In the genomic region with DNA sequence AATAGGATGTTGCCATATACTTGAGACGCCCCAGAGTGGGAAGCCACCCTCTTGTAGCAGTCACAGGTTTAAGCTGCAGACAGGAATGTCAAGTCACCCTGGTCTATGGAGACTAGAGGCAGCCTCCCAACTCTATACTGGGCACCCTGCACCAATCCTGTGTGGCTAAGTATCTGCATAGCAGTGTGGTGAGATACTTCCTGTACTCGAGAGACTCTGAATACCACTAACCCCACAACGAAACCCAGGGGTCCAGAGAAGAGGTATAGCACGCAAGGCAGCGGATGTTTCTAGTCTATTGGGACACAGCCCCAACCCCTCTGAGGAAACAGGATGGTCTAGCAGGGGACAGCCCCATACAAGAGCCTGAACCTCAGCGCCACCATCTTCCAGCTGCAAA, we compare ENCODE assay signal across 7 mouse cellular contexts. TPM values are rescaled to one million over a fixed set of nuclear protein-coding genes. Genes with fewer than 3 reads are reported as not detected.
A peak's percentile ranks its signal among the peaks of the same experiment; 100 is the strongest.
DNase-seq lines count a peak whose midpoint lies in the region; ATAC-seq and TF ChIP-seq lines count a peak whose summit lies in the region.

No protein-coding gene starts in this region.

- peak overlapping the region; percentile 42; the same call in 1 of the 2 replicates for H3K4me2 ChIP-seq in embryonic facial prominence, embryonic 13.5 days
- H3K4me2 ChIP-seq in forebrain, embryonic 13.5 days = no peak overlapping the region

- no peaks in the 10 kb centered on the region for H3K9me3 ChIP-seq in embryonic facial prominence, embryonic 13.5 days
- no peaks in the 10 kb centered on the region for H3K9me3 ChIP-seq in forebrain, embryonic 13.5 days (replicated peaks)

- no peaks in the 10 kb centered on the region for H3K36me3 ChIP-seq in embryonic facial prominence, embryonic 13.5 days
- H3K36me3 ChIP-seq in forebrain, embryonic 13.5 days (ENCODE audit: poor library complexity, severe bottlenecking) = no peaks in the 10 kb centered on the region

- H3K4me3 ChIP-seq in layer of hippocampus, adult 2 months = no peak overlapping the region
- no peak overlapping the region for H3K4me3 ChIP-seq in embryonic facial prominence, embryonic 13.5 days
- H3K4me3 ChIP-seq in forebrain, embryonic 13.5 days = no peak overlapping the region

- no peak for DNase-seq in layer of hippocampus, adult 2 months (ENCODE audit: low spot score in 2 of 2)
- DNase-seq in layer of hippocampus, adult 9-11 months = no peak
- DNase-seq in Muller cell, postnatal 12 days (ENCODE audit: inconsistent ontology term) = peak; percentile 22
- DNase-seq in adipocyte (ENCODE audit: low spot score) = no peak

- 47% methylated on average over 6 of the region's 6 CpGs for WGBS in embryonic facial prominence, embryonic 13.5 days
- 76% methylated on average over 6 of the region's 6 CpGs for WGBS in forebrain, embryonic 13.5 days

- H3K4me1 ChIP-seq in embryonic facial prominence, embryonic 13.5 days = peaks cover 82% of the 10 kb centered on the region
- H3K4me1 ChIP-seq in forebrain, embryonic 13.5 days = peaks cover 32% of the 10 kb centered on the region

- no peak for TF ChIP-seq CTCF in layer of hippocampus, adult 2 months (conservative IDR thresholded peaks at IDR 0.05)

- no peaks in the 10 kb centered on the region for H3K27me3 ChIP-seq in embryonic facial prominence, embryonic 13.5 days
- H3K27me3 ChIP-seq in forebrain, embryonic 13.5 days = peaks cover 21% of the 10 kb centered on the region

- peak overlapping the region; percentile 23; the same call in 1 of the 2 replicates for H3K27ac ChIP-seq in layer of hippocampus, adult 2 months
- H3K27ac ChIP-seq in embryonic facial prominence, embryonic 13.5 days = peak overlapping the region; percentile 78
- no peak overlapping the region for H3K27ac ChIP-seq in forebrain, embryonic 13.5 days

- ATAC-seq in embryonic facial prominence, embryonic 13.5 days (ENCODE audit: insufficient number of reproducible peaks, insufficient read depth, low FRiP score, low TSS enrichment, low read depth) = no peak
- peak; percentile 86 for ATAC-seq in megakaryocyte progenitor cell, adult 5-6 weeks (replicated peaks; ENCODE audit: poor library complexity)
- ATAC-seq in forebrain, embryonic 13.5 days = no peak

- H3K9ac ChIP-seq in embryonic facial prominence, embryonic 13.5 days = 0 out of 2 replicates have a peak overlapping the region, but pooled peaks have one; percentile 46
- no peak overlapping the region for H3K9ac ChIP-seq in forebrain, embryonic 13.5 days

RNA-seq across cellular contexts. Expression of gene Unc5b, which starts 22.9 kb away (rescaled TPM):
- 10 to 100 TPM; 10.7 to 11.2 TPM for total RNA-seq in layer of hippocampus, adult 2 months (2021)
- polyA plus RNA-seq in embryonic facial prominence, embryonic 13.5 days (2015; fragmentation: Nextera tagmentation; extraction: Ambion mirVana) = 6.0 and 6.1 TPM in 2 replicates
- total RNA-seq in megakaryocyte progenitor cell, adult 5-6 weeks (2015) = not detected in 2 replicates
- total RNA-seq in megakaryocyte progenitor cell, adult 5-6 weeks (2017) = not detected in 2 replicates
- 2.3 and 2.8 TPM in 2 replicates for polyA plus RNA-seq in forebrain, embryonic 13.5 days (2015; fragmentation: Nextera tagmentation; extraction: Ambion mirVana)

RNA-seq across cellular contexts. Expression of gene Slc29a3, which starts 55.9 kb away (rescaled TPM):
- 10 to 100 TPM; 14.6 to 18.3 TPM for total RNA-seq in layer of hippocampus, adult 2 months (2021)
- polyA plus RNA-seq in embryonic facial prominence, embryonic 13.5 days (2015; fragmentation: Nextera tagmentation; extraction: Ambion mirVana) = 14.8 and 17.8 TPM in 2 replicates
- 34.4 and 42.0 TPM in 2 replicates for total RNA-seq in megakaryocyte progenitor cell, adult 5-6 weeks (2015)
- 12.2 and 12.5 TPM in 2 replicates for total RNA-seq in megakaryocyte progenitor cell, adult 5-6 weeks (2017)
- 12.7 and 13.5 TPM in 2 replicates for polyA plus RNA-seq in forebrain, embryonic 13.5 days (2015; fragmentation: Nextera tagmentation; extraction: Ambion mirVana)

Comparison
In these comparisons a context has a peak if more than half of its experiments do, and no peak if none do; other contexts are left out.
1. RNA of gene Unc5b, which starts 22.9 kb away (total RNA-seq): 10.7 to 11.2 TPM in layer of hippocampus, adult 2 months; not detected in megakaryocyte progenitor cell, adult 5-6 weeks; every median in the first group is over 10 times any median in the second.